Mouse (Mus musculus) heart, embryonic 11.5 days (tissue): ENCODE measurements at regions not wholly inside any gene's neighbourhood (a gene's known extent, or its start where the extent isn't known, plus 50 kb on each side); places are given as distances from the start of the nearest gene placed in this dataset.
A peak's percentile ranks its signal among the peaks of the same experiment; 100 is the strongest.

Experiments used
- ATAC-seq: fragments of 200-750 bp; cut with Nextera tagmentation; replicated peaks from 2 replicates; pipeline ENCODE4 v1.8.0; 2017; ENCODE audit warnings: moderate library complexity; ENCODE audit not compliant: insufficient number of reproducible peaks, low FRiP score, low TSS enrichment
- H3K27ac ChIP-seq: fragments of 300-500 bp; sonication (generic); 2 replicates; pipeline ENCODE4 v1.5.1; 2014; ENCODE audit warnings: mild to moderate bottlenecking, low read depth, low read length
- H3K27me3 ChIP-seq: fragments of 300-500 bp; sonication (generic); 2 replicates; pipeline ENCODE4 v1.6.1; 2014; ENCODE audit warnings: mild to moderate bottlenecking, low read length, mixed read lengths; ENCODE audit not compliant: control insufficient read depth, insufficient read depth
- H3K36me3 ChIP-seq: fragments of 300-500 bp; sonication (generic); 2 replicates; pipeline ENCODE4 v1.6.1; 2014; ENCODE audit warnings: mild to moderate bottlenecking, low read length, moderate library complexity, mixed read lengths; ENCODE audit not compliant: control insufficient read depth, insufficient read depth
- H3K4me1 ChIP-seq: fragments of 300-500 bp; sonication (generic); 2 replicates; pipeline ENCODE4 v1.6.1; 2014; ENCODE audit warnings: low read length; ENCODE audit not compliant: control insufficient read depth, insufficient read depth
- H3K4me2 ChIP-seq: fragments of 300-500 bp; sonication (generic); 2 replicates; pipeline ENCODE4 v1.6.1; 2014; ENCODE audit warnings: mild to moderate bottlenecking, moderate library complexity
- H3K4me3 ChIP-seq: fragments of 300-500 bp; sonication (generic); 2 replicates; pipeline ENCODE4 v1.5.1; 2014; ENCODE audit warnings: low read depth, low read length
- H3K9ac ChIP-seq: fragments of 300-500 bp; sonication (generic); 2 replicates; pipeline ENCODE4 v1.6.1; 2014; ENCODE audit warnings: mild to moderate bottlenecking, low read depth, low read length, moderate library complexity
- H3K9me3 ChIP-seq: fragments of 300-500 bp; sonication (generic); replicated peaks from 2 replicates; pipeline ENCODE4 v1.6.1; 2016; ENCODE audit warnings: low read length; ENCODE audit not compliant: control insufficient read depth
- whole genome bisulfite sequencing: fragments of 180-500 bp; shearing (Covaris S2); extraction: QIAGEN DNeasy Blood & Tissue Kit; methylation state at CpG from one replicate; pipeline ENCODE4 v1.1.7; 2014; ENCODE audit not compliant: insufficient replicate concordance; 5-methylcytosine and 5-hydroxymethylcytosine counted together

DNA sequence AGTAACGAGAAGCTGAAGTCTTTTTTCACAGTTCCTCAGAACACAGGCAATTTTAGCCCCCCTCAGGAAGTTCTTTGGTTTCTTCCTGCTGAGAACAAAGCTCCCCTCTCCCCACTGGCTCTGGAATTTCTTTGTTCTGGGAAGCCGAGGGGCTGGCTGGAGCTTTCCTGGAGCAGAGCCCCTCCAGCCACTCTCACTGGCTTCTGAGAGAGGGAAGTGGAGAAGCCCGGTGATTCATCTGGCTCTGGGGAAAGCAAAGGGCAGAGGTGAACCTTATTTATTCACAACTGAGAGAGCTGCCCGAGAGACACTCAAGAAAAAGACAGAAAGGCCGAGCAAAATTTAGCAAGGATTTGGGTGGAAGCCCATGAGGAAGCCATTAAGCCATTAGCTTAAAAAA lies 63.9 kb downstream of the Ddx3x start:
- Histone ChIP-seq H3K27ac (peak overlapping the region; percentile 85), H3K9me3 (no peaks in the 10 kb centered on the region; the same call in 1 of the 2 replicates), H3K36me3 (no peaks in the 10 kb centered on the region), H3K27me3 (peaks cover 19% of the 10 kb centered on the region), H3K4me3 (no peak overlapping the region), H3K4me2 (no peak overlapping the region), H3K9ac (peak overlapping the region; percentile 28; the same call in 1 of the 2 replicates), H3K4me1 (no peaks in the 10 kb centered on the region; the same call in 1 of the 2 replicates)
- ATAC-seq = no peak
- 3% methylated on average over 5 of the region's 5 CpGs for WGBS

DNA sequence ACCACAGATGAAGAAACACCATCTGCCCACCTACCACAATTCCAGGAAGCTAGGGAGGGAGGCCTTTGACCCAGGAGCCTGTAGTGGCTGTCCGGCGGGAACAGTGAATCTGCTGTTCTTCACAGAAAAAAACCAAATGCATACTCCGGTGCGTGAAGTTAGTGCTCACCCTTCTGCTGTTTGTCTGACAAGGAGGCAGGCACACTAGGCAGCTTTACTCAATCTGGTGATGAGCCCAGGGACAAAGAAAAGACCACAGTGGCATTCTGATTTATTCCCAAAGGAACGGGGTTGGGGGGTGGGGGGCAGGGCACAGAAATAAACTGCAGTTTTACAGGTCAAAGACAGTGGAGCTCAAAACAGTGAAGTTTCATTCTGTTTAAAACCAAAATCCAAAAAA lies 64.4 kb downstream of the Ddx3x start:
- peaks cover 21% of the 10 kb centered on the region for H3K27me3 ChIP-seq
- ATAC-seq = no peak
- WGBS = 15% methylated on average over 5 of the region's 5 CpGs

DNA sequence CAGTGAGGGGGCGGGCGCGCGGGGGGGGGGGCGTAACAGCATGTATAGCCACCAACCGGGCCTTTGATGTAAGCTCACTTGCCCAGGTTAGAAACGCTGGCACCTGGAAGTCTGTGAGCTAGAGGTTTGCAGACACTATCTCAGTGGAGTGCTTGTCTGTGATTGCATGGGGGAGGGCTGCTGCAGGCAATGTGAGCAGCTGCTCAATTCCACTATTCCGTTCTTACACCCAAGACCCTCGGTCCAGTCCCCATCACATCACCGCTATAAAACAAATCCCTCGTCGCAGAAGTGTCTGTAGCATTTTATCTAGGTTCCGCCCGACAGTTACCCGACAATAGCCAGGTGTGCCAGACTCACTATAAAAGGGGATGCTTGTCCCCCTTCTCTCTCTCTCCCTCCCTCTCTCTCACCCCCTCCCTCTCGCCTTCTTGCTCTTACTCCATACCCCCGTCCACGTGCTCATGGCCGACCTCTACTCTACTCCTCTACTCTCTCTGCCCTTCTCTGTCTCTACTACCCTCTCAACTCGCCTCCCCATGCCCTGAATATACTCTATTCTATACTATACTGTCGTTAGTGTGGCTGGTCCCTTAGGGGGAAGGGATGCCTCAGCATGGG lies 65.4 kb downstream of the Ddx3x start:
- 16% methylated on average over 18 of the region's 21 CpGs for WGBS
- H3K4me2 ChIP-seq = peak overlapping the region; percentile 66
- no peaks in the 10 kb centered on the region; the same call in 1 of the 2 replicates for H3K9me3 ChIP-seq
- H3K9ac ChIP-seq = peak overlapping the region; percentile 52; the same call in 1 of the 2 replicates
- H3K4me1 ChIP-seq = no peaks in the 10 kb centered on the region; the same call in 1 of the 2 replicates
- no peaks in the 10 kb centered on the region for H3K36me3 ChIP-seq
- ATAC-seq = peak; percentile 43; the same call in 1 of the 2 replicates
- peak overlapping the region; percentile 85 for H3K27ac ChIP-seq
- peaks cover 31% of the 10 kb centered on the region for H3K27me3 ChIP-seq
- peak overlapping the region; percentile 38 for H3K4me3 ChIP-seq

More for the DNA sequence above, 64.4 kb downstream of the Ddx3x start:
- Histone ChIP-seq H3K9me3 (no peaks in the 10 kb centered on the region; the same call in 1 of the 2 replicates), H3K4me2 (peak overlapping the region; percentile 32), H3K4me3 (no peak overlapping the region), H3K36me3 (no peaks in the 10 kb centered on the region), H3K27ac (peak overlapping the region; percentile 85), H3K9ac (peak overlapping the region; percentile 28; the same call in 1 of the 2 replicates), H3K4me1 (no peaks in the 10 kb centered on the region; the same call in 1 of the 2 replicates)

DNA sequence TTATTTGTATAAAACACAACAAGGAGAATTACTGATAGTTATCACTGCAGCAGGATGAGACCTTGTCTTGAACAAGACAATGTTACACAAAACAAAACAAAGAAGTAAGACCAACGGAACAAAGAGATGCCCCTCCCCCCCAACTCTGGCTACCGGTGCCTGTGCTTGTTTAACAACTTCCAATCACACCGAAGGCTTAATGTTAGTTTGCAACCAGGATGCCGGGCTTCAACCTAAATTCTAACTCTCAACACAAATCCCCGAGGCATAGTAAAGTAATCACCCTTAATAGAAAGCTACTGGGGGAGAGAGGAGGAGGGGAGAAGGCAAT lies 65.9 kb downstream of the Ddx3x start:
- no peak for ATAC-seq
- WGBS = 8% methylated on average over 5 of the region's 5 CpGs
- H3K4me3 ChIP-seq = peak overlapping the region; percentile 38
- no peaks in the 10 kb centered on the region; the same call in 1 of the 2 replicates for H3K9me3 ChIP-seq
- H3K27ac ChIP-seq = peak overlapping the region; percentile 85
- peaks cover 32% of the 10 kb centered on the region for H3K27me3 ChIP-seq
- peak overlapping the region; percentile 66 for H3K4me2 ChIP-seq
- peak overlapping the region; percentile 52; the same call in 1 of the 2 replicates for H3K9ac ChIP-seq
- no peaks in the 10 kb centered on the region; the same call in 1 of the 2 replicates for H3K4me1 ChIP-seq
- no peaks in the 10 kb centered on the region for H3K36me3 ChIP-seq

DNA sequence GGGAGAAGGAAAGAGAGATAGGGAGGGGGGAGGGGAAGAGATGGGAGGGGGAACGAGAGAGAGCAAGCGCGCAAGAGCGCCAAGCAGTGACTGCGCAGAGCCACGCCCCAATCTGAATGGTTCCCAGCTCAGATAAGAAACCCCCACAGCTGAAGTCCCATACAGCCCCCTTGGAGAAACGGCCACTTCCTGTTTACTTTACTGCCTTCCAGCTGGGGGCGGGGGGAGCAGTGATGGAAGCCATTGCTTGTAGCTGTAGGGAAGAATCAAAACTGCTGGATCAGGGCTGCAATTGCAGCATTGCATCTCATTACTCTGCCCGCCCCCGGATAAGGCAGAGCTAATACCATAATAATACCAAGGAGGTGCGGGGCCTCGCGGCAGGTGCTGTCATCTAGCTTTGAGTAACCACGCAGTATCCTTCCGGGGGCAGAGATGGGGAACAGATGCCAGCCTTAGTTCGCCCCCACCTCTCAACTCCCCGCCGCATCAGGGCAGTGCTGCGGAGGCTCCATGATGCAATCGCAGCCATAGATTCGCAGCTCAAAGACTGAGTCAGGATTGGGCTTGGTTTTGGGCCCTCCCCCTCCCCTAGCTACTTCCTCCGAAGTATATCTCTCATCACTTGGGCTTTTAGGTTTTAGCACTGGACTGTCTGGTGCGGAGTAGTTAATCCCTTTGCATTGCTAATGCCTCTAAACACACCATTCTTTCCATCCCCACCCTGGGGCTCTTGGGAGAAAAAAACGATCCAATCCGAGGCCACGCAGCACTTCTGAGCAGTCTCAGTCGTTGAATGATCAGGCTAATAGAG lies 66.5 kb downstream of the Ddx3x start:
- ATAC-seq = peak; percentile 88
- Histone ChIP-seq H3K4me3 (peak overlapping the region; percentile 38), H3K27ac (peak overlapping the region; percentile 85), H3K4me1 (no peaks in the 10 kb centered on the region; the same call in 1 of the 2 replicates), H3K4me2 (peak overlapping the region; percentile 66), H3K27me3 (peaks cover 32% of the 10 kb centered on the region), H3K36me3 (no peaks in the 10 kb centered on the region), H3K9me3 (no peaks in the 10 kb centered on the region; the same call in 1 of the 2 replicates), H3K9ac (peak overlapping the region; percentile 64)
- 8% methylated on average over 27 of the region's 27 CpGs for WGBS

DNA sequence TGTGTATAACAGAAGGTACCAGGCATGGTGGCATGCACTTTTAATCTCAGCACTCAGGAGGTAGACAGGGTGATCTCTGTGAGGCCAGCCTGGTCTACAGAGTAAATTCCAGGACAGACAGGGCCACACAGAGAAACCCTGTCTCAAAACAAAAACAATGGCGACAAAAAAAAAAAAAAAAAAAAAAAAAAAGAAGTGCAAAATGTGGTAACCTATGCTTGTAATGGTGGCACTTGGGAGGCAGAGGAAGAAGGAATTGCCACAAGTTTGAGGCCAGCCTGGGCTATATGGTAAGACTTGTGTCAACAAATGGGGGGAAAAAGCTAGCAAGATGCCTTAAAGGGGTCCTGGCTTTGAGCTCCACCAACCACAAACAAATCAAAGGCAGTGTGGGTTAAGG lies 67.6 kb downstream of the Ddx3x start:
- no peaks in the 10 kb centered on the region for H3K36me3 ChIP-seq
- peaks cover 32% of the 10 kb centered on the region for H3K27me3 ChIP-seq
- no peak overlapping the region for H3K27ac ChIP-seq
- WGBS = 57% methylated on average over 1 of the region's 1 CpGs
- H3K4me2 ChIP-seq = no peak overlapping the region
- ATAC-seq = no peak
- no peaks in the 10 kb centered on the region; the same call in 1 of the 2 replicates for H3K4me1 ChIP-seq
- no peak overlapping the region for H3K4me3 ChIP-seq
- H3K9me3 ChIP-seq = no peaks in the 10 kb centered on the region; the same call in 1 of the 2 replicates
- no peak overlapping the region for H3K9ac ChIP-seq

DNA sequence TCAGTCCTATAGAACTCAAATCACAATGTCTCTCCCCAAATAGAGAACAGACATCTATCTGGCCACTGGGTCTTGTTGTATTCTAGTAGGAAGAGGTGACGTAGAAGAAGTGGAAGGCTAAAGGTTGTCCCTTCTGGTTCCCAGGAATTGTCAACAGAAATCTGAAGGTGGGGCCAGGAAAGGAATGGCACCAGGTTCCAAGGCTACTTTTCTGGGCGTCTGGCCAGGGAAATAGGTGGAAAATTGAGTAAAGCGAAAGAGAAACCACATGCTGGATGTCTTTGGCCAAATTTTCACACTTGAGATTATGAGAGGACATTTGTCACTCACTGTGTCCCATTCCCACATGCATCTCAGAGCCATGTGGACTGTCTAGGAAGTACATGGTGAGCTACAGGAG lies 69.7 kb downstream of the Ddx3x start:
- H3K4me3 ChIP-seq = no peak overlapping the region
- no peak overlapping the region for H3K4me2 ChIP-seq
- H3K36me3 ChIP-seq = no peaks in the 10 kb centered on the region
- no peak for ATAC-seq
- WGBS = 70% methylated on average over 3 of the region's 3 CpGs
- peaks cover 28% of the 10 kb centered on the region for H3K27me3 ChIP-seq
- no peaks in the 10 kb centered on the region; the same call in 1 of the 2 replicates for H3K4me1 ChIP-seq
- no peaks in the 10 kb centered on the region; the same call in 1 of the 2 replicates for H3K9me3 ChIP-seq
- H3K9ac ChIP-seq = no peak overlapping the region
- H3K27ac ChIP-seq = no peak overlapping the region

DNA sequence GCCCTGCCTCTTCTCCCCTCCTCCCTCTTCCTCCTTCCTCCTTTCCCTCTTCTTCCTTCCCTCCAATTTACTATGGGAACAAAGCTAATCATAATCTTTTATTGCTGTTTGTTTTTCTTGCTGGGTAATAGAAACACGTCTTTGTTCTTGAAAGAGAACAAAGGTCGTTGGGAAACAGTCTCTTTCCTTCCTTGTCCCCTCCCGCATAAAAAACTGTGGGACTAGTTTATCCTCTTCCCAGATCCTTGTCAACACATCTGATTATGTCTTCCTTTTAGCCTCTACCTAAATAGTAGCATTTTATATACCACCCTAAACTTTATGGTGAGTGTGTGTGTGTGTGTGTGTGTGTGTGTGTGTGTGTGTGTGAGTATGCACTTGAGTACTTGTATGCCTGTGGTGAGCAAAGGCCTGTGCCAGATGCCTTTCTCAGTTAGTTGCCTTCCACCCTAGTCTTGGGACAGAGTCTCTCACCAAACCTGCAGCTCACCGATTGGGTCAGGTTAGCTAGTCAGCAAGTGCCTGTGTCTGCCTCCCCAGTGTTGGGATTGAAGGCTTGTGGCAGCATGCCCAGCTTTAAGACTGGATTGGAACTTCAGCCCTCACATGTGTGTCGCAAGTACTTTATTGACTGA lies 76.5 kb downstream of the Ddx3x start:
- no peak for ATAC-seq
- no peak overlapping the region for H3K4me2 ChIP-seq
- H3K9me3 ChIP-seq = no peaks in the 10 kb centered on the region
- peaks cover 8% of the 10 kb centered on the region; the same call in 1 of the 2 replicates for H3K27me3 ChIP-seq
- H3K4me1 ChIP-seq = no peaks in the 10 kb centered on the region
- no peak overlapping the region for H3K4me3 ChIP-seq
- no peak overlapping the region for H3K27ac ChIP-seq
- H3K36me3 ChIP-seq = no peaks in the 10 kb centered on the region
- WGBS = 68% methylated on average over 5 of the region's 5 CpGs
- no peak overlapping the region for H3K9ac ChIP-seq
